Mouse (Mus musculus): ENCODE data around the gene Dnttip2.

Gene Dnttip2

GRCm38 (mm10) chr3:122333902-122334301, 59.7 kb downstream of the Dnttip2 start:
- no peak for DNase-seq

GRCm38 (mm10) chr3:122334375-122334774, 60.2 kb downstream of the Dnttip2 start:
- no peak for DNase-seq

All from cerebellum, adult 11-12 months (tissue).